18 mouse cellular contexts compared by ENCODE assay signal in genomic region chr9:118175411-118175810, GRCm38 (mm10). TPM values are rescaled to one million over a fixed set of nuclear protein-coding genes. Genes with fewer than 3 reads are reported as not detected.
DNase-seq lines count a peak whose midpoint lies in the region; TF ChIP-seq lines count a peak whose summit lies in the region.
"Had no signal": no experiment of that assay in that cellular context is flagged by ENCODE, and none has a peak within 500 bp of the region (broad histone marks: within the 10 kb centered on the region; RNA-seq: fewer than 3 reads in every experiment).

No protein-coding gene starts in this region.

- H3K4me3 ChIP-seq in CH12.LX (replicated peaks in 1 of 3; ENCODE audit: low read depth in 2 of 3, low read length in 2 of 3, poor library complexity in 1 of 3), result peak overlapping the region in 1 of 3 experiments; percentile 9
- H3K4me3 ChIP-seq: embryonic facial prominence, embryonic 13.5 days; embryonic facial prominence, embryonic 15.5 days; erythroblast, embryonic 14.5 days; forebrain, embryonic 10.5 days; forebrain, embryonic 12.5 days had no signal

- intact Hi-C loops in heart, postnatal 14 days (cut with DNase I), result no loop called here

- DNase-seq in cerebellum, postnatal 10 days, result peak; percentile 43 to 55
- DNase-seq in cerebellum, postnatal 36 days, result no peak
- peak; percentile 66 for DNase-seq in heart, adult 11 months
- no peak for DNase-seq in heart, postnatal 14 days
- no peak for DNase-seq in CH12.LX (ENCODE audit: extremely low read depth)
- DNase-seq: adrenal gland, adult 2 months; adrenal gland, postnatal 10 days; adrenal gland, postnatal 25 days; B cell, adult 2 months; cerebellum, adult 11 months; cerebellum, adult 18-20 months; cerebellum, adult 8-10 months; embryo, embryonic 11 days had no signal

- H3K4me2 ChIP-seq in CH12.LX (ENCODE audit: insufficient read depth, low read depth, poor library complexity, severe bottlenecking), result 0 out of 2 replicates have a peak overlapping the region, but pooled peaks have one; percentile 4
- H3K4me2 ChIP-seq: embryonic facial prominence, embryonic 13.5 days; embryonic facial prominence, embryonic 15.5 days; forebrain, embryonic 12.5 days had no signal

- no peak for TF ChIP-seq POLR2A in CH12.LX (IDR thresholded peaks at IDR 0.05; ENCODE audit: low read depth, low read length)

- no peak for TF ChIP-seq RAD21 in CH12.LX (IDR thresholded peaks at IDR 0.05; ENCODE audit: low read depth, low read length)

- TF ChIP-seq CTCF in CH12.LX (conservative IDR thresholded peaks at IDR 0.05 in 1 of 2, IDR thresholded peaks at IDR 0.05 in 1 of 2; ENCODE audit: low read depth in 2 of 2, low read length in 2 of 2), result no peak

- H3K4me1 ChIP-seq in CH12.LX (ENCODE audit: control insufficient read depth in 1 of 2, insufficient read depth in 2 of 2), result peaks cover 13 to 22% of the 10 kb centered on the region in 2 experiments
- H3K4me1 ChIP-seq: embryonic facial prominence, embryonic 13.5 days; embryonic facial prominence, embryonic 15.5 days; forebrain, embryonic 10.5 days; forebrain, embryonic 12.5 days had no signal

- H3K36me3 ChIP-seq in CH12.LX (replicated peaks in 1 of 2; ENCODE audit: control insufficient read depth in 1 of 2, insufficient read depth in 1 of 2, low read length in 1 of 2), result peaks cover 0 to 2% of the 10 kb centered on the region in 2 experiments
- H3K36me3 ChIP-seq: embryonic facial prominence, embryonic 13.5 days; embryonic facial prominence, embryonic 15.5 days; forebrain, embryonic 10.5 days; forebrain, embryonic 12.5 days had no signal

- no peaks in the 10 kb centered on the region for H3K9me3 ChIP-seq in CH12.LX (replicated peaks; ENCODE audit: low read length)
- H3K9me3 ChIP-seq: embryonic facial prominence, embryonic 13.5 days; embryonic facial prominence, embryonic 15.5 days had no signal

- peak overlapping the region; percentile 34; the same call in 1 of the 2 replicates for H3K27ac ChIP-seq in CH12.LX (ENCODE audit: insufficient read depth, low read depth)
- H3K27ac ChIP-seq: embryonic facial prominence, embryonic 13.5 days; embryonic facial prominence, embryonic 15.5 days; forebrain, embryonic 10.5 days; forebrain, embryonic 12.5 days had no signal

- no peaks in the 10 kb centered on the region for H3K27me3 ChIP-seq in CH12.LX (replicated peaks)
- H3K27me3 ChIP-seq: embryonic facial prominence, embryonic 13.5 days; embryonic facial prominence, embryonic 15.5 days; forebrain, embryonic 12.5 days had no signal

- dilution Hi-C loops in CH12.LX (cut with MboI; ENCODE audit: extremely low pct_ligation_motif_present, extremely low pct_unique_long_range_greater_than_20kb, low sequenced_read_pairs), result no loop called here

- H3K79me2 ChIP-seq in CH12.LX (replicated peaks; ENCODE audit: control insufficient read depth, extremely low read depth, insufficient read depth, poor library complexity, severe bottlenecking), result no peaks in the 10 kb centered on the region

- no peak for TF ChIP-seq EP300 in CH12.LX (IDR thresholded peaks at IDR 0.05; ENCODE audit: low read length)

- peak overlapping the region; percentile 51; the same call in 1 of the 2 replicates for H3K9ac ChIP-seq in CH12.LX (ENCODE audit: insufficient read depth, low read depth)
- H3K9ac ChIP-seq: embryonic facial prominence, embryonic 13.5 days; embryonic facial prominence, embryonic 15.5 days; forebrain, embryonic 12.5 days had no signal

- in situ Hi-C loops in CH12.LX (cut with MboI; ENCODE audit: low pct_ligation_motif_present, low pct_unique_long_range_greater_than_20kb, low sequenced_read_pairs), result no loop called here

TF ChIP-seq in CH12.LX, 34 proteins besides CTCF, POLR2A, EP300 and RAD21:
- TF ChIP-seq GABPA (IDR thresholded peaks at IDR 0.05; ENCODE audit: insufficient replicate concordance, low read depth, low read length) (no peak), MAFK (IDR thresholded peaks at IDR 0.05; ENCODE audit: insufficient replicate concordance, low read length) (no peak), CHD1 (IDR thresholded peaks at IDR 0.05; ENCODE audit: low read depth, low read length) (no peak), MAZ (IDR thresholded peaks at IDR 0.05; ENCODE audit: low read depth, low read length) (no peak), USF1 (IDR thresholded peaks at IDR 0.05; ENCODE audit: low read depth, low read length) (no peak), MXI1 (IDR thresholded peaks at IDR 0.05; ENCODE audit: low read depth, low read length) (no peak), PAX5 (IDR thresholded peaks at IDR 0.05; ENCODE audit: low read length) (no peak), NELFE (IDR thresholded peaks at IDR 0.05; ENCODE audit: low read depth, low read length) (no peak), SMC3 (IDR thresholded peaks at IDR 0.05; ENCODE audit: low read depth, low read length) (no peak), CHD2 (IDR thresholded peaks at IDR 0.05; ENCODE audit: low read length) (no peak), MAX (IDR thresholded peaks at IDR 0.05; ENCODE audit: low read length) (no peak), POLR2AphosphoS2 (IDR thresholded peaks at IDR 0.05; ENCODE audit: low read depth, low read length) (no peak), MEF2A (IDR thresholded peaks at IDR 0.05; ENCODE audit: borderline replicate concordance, low read depth, low read length) (no peak), KAT2A (IDR thresholded peaks at IDR 0.05; ENCODE audit: insufficient replicate concordance, low read length) (no peak)
TF ChIP-seq in CH12.LX: peak in this region for 0.

RNA-seq across cellular contexts. Expression of gene Cmc1, which starts 25.4 kb away (rescaled TPM):
- total RNA-seq in heart, postnatal 14 days (2021), result 10 to 100 TPM; 22.0 to 22.5 TPM
- 21.6 and 24.7 TPM in 2 replicates for total RNA-seq in CH12.LX (2012; rRNA removed)
- total RNA-seq in CH12.LX (2014; rRNA removed), result 16.1 and 17.1 TPM in 2 replicates
- 18.0 and 18.2 TPM in 2 replicates for polyA plus RNA-seq in CH12.LX (2012; ENCODE audit: insufficient read length, low read depth)

Comparison
In these comparisons a context has a peak if more than half of its experiments do, and no peak if none do; other contexts are left out.
1. DNase-seq: peak in cerebellum, postnatal 10 days (2 of 2) and heart, adult 11 months (single experiment); none in cerebellum, postnatal 36 days (0 of 2), heart, postnatal 14 days (0 of 2) and CH12.LX (single experiment).